Mouse (Mus musculus) heart, embryonic 13.5 days (tissue): ENCODE data around the gene Gipc1. TPM values are rescaled to one million over a fixed set of nuclear protein-coding genes. Genes with fewer than 3 reads are reported as not detected.

Source experiments
- ATAC-seq: fragments of 200-750 bp; cut with Nextera tagmentation; 2 replicates; pipeline ENCODE4 v1.8.0; 2017; ENCODE audit warnings: moderate TSS enrichment; ENCODE audit not compliant: insufficient number of reproducible peaks, low FRiP score, low TSS enrichment; ENCODE audit errors: extremely low read depth
- H3K27ac ChIP-seq: fragments of 300-500 bp; sonication (generic); replicated peaks from 2 replicates; pipeline ENCODE4 v1.5.1; 2015; ENCODE audit warnings: moderate library complexity, mild to moderate bottlenecking, inconsistent platforms
- H3K27me3 ChIP-seq: fragments of 300-500 bp; sonication (generic); replicated peaks from 2 replicates; pipeline ENCODE4 v1.6.1; 2015; ENCODE audit warnings: mild to moderate bottlenecking, inconsistent platforms
- H3K36me3 ChIP-seq: fragments of 300-500 bp; sonication (generic); 2 replicates; pipeline ENCODE4 v1.6.1; 2015; ENCODE audit warnings: mild to moderate bottlenecking, inconsistent platforms
- H3K4me1 ChIP-seq: fragments of 300-500 bp; sonication (generic); 2 replicates; pipeline ENCODE4 v1.6.1; 2015; ENCODE audit warnings: inconsistent platforms
- H3K4me2 ChIP-seq: fragments of 300-500 bp; sonication (generic); 2 replicates; pipeline ENCODE4 v1.6.1; 2015; ENCODE audit warnings: inconsistent platforms, mild to moderate bottlenecking, moderate library complexity
- H3K4me3 ChIP-seq: fragments of 300-500 bp; sonication (generic); 2 replicates; pipeline ENCODE4 v1.5.1; 2015; ENCODE audit warnings: moderate library complexity, mild to moderate bottlenecking, inconsistent platforms
- H3K9ac ChIP-seq: fragments of 300-500 bp; sonication (generic); 2 replicates; pipeline ENCODE4 v1.6.1; 2015; ENCODE audit warnings: inconsistent platforms, mild to moderate bottlenecking, moderate library complexity
- H3K9me3 ChIP-seq: fragments of 300-500 bp; sonication (generic); 2 replicates; pipeline ENCODE4 v1.6.1; 2016; ENCODE audit warnings: inconsistent platforms
- WGBS: fragments of 180-500 bp; shearing (Covaris S2); methylation state at CpG from one replicate; pipeline ENCODE4 v1.1.7; 2015; ENCODE audit warnings: mixed read lengths; 5-methylcytosine and 5-hydroxymethylcytosine counted together
- polyA plus RNA-seq: library from polyadenylated mRNA; unstranded; fragments of >200 nt; fragmentation: Nextera tagmentation; extraction: Ambion mirVana; gene quantifications from 2 replicates; pipeline ENCODE4 v1.2.1, GENCODE M21; 2015

Gipc1 gene
- 155 and 164 TPM in 2 replicates for polyA plus RNA-seq

GRCm38 (mm10) chr8:83652030-83652743, at the start of gene Gipc1:
Gene Gipc1 (plus strand): TSS chr8:83652677.
- WGBS: 4% methylated on average over 48 of the region's 50 CpGs
- peaks cover 28% of the 10 kb centered on the region for H3K4me1 ChIP-seq
- ATAC-seq: peak; percentile 92

GRCm38 (mm10) chr8:83607661-83608397, 44.6 kb upstream of the Gipc1 start, which contains the start of the genes Tecr and Dnajb1:
Gene Tecr (minus strand): TSS chr8:83607971.
Gene Dnajb1 (plus strand): TSS chr8:83608193.
- WGBS: under 1% methylated on average over 69 of the region's 69 CpGs
- peak within 1 kb of the TSS; percentile 97 for H3K4me2 ChIP-seq
- peak within 1 kb of the TSS; percentile 93 for H3K4me3 ChIP-seq
- H3K9ac ChIP-seq: peak within 1 kb of the TSS; percentile 97
- no peaks in the 10 kb centered on the region for H3K9me3 ChIP-seq
- peak within 1 kb of the TSS; percentile 99 for H3K27ac ChIP-seq
- H3K27me3 ChIP-seq: no peaks in the 10 kb centered on the region
- peak; percentile 94 for ATAC-seq
- peaks cover 36% of the 10 kb centered on the region for H3K36me3 ChIP-seq
- H3K4me1 ChIP-seq: peaks cover 31% of the 10 kb centered on the region

More at GRCm38 (mm10) chr8:83652030-83652743, at the start of gene Gipc1:
- Histone ChIP-seq H3K9me3 (no peaks in the 10 kb centered on the region), H3K4me2 (peak within 1 kb of the TSS; percentile 95), H3K27me3 (no peaks in the 10 kb centered on the region), H3K36me3 (peaks cover 19% of the 10 kb centered on the region), H3K27ac (peak within 1 kb of the TSS; percentile 76), H3K9ac (peak within 1 kb of the TSS; percentile 88), H3K4me3 (peak within 1 kb of the TSS; percentile 77)

GRCm38 (mm10) chr8:83608398-83608829, 44.1 kb upstream of the Gipc1 start:
- no peaks in the 10 kb centered on the region for H3K27me3 ChIP-seq
- H3K4me2 ChIP-seq: peak overlapping the region; percentile 97
- peak overlapping the region; percentile 97 for H3K9ac ChIP-seq
- WGBS: under 1% methylated on average over 51 of the region's 51 CpGs
- H3K27ac ChIP-seq: peak overlapping the region; percentile 99
- peak overlapping the region; percentile 93 for H3K4me3 ChIP-seq
- H3K9me3 ChIP-seq: no peaks in the 10 kb centered on the region
- peaks cover 42% of the 10 kb centered on the region for H3K36me3 ChIP-seq
- peak; percentile 66; the same call in 1 of the 2 replicates for ATAC-seq
- H3K4me1 ChIP-seq: peaks cover 31% of the 10 kb centered on the region

GRCm38 (mm10) chr8:83609086-83609485, 43.4 kb upstream of the Gipc1 start:
- H3K9me3 ChIP-seq: no peaks in the 10 kb centered on the region
- peaks cover 49% of the 10 kb centered on the region for H3K36me3 ChIP-seq
- H3K27ac ChIP-seq: peak overlapping the region; percentile 99
- peak overlapping the region; percentile 97 for H3K4me2 ChIP-seq
- H3K27me3 ChIP-seq: no peaks in the 10 kb centered on the region
- H3K4me1 ChIP-seq: peaks cover 31% of the 10 kb centered on the region
- H3K9ac ChIP-seq: peak overlapping the region; percentile 97
- WGBS: 24% methylated on average over 9 of the region's 9 CpGs
- peak overlapping the region; percentile 93 for H3K4me3 ChIP-seq
- no peak for ATAC-seq

GRCm38 (mm10) chr8:83609547-83610180, 42.8 kb upstream of the Gipc1 start:
- ATAC-seq: no peak
- WGBS: 92% methylated on average over 10 of the region's 10 CpGs

GRCm38 (mm10) chr8:83611921-83612320, 40.6 kb upstream of the Gipc1 start:
- Histone ChIP-seq H3K27ac (no peak overlapping the region), H3K27me3 (no peaks in the 10 kb centered on the region), H3K4me2 (no peak overlapping the region), H3K9me3 (no peaks in the 10 kb centered on the region), H3K36me3 (peaks cover 47% of the 10 kb centered on the region), H3K4me3 (no peak overlapping the region), H3K4me1 (peaks cover 25% of the 10 kb centered on the region), H3K9ac (no peak overlapping the region)
- WGBS: 91% methylated on average over 4 of the region's 4 CpGs
- no peak for ATAC-seq

More at GRCm38 (mm10) chr8:83609547-83610180, 42.8 kb upstream of the Gipc1 start:
- H3K9me3 ChIP-seq: no peaks in the 10 kb centered on the region
- peak overlapping the region; percentile 97 for H3K9ac ChIP-seq
- H3K27ac ChIP-seq: peak overlapping the region; percentile 99; the same call in 1 of the 2 replicates
- peak overlapping the region; percentile 97 for H3K4me2 ChIP-seq
- peak overlapping the region; percentile 93 for H3K4me3 ChIP-seq
- H3K36me3 ChIP-seq: peaks cover 49% of the 10 kb centered on the region
- peaks cover 31% of the 10 kb centered on the region for H3K4me1 ChIP-seq
- no peaks in the 10 kb centered on the region for H3K27me3 ChIP-seq

DNA sequence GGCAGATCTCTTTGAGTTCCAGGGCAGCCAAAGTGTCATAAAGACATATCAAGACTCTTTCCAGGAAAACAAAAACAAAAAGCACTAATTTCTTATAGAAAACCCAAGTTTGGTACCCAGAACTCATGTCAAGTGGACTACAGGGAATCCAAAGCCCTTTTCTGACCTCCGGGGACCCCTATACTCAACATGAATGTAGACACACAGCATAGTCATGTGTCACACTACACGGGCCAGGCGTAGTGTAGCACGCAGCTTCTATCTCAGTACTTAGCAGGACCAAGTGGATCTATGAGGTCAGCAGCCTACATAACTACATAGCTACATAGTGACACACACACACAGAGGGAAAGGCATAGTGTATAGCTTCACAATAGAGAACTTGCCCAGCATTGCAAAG, 38.8 kb upstream of the Gipc1 start:
- peaks cover 20% of the 10 kb centered on the region for H3K4me1 ChIP-seq
- no peak overlapping the region for H3K4me2 ChIP-seq
- H3K4me3 ChIP-seq: no peak overlapping the region
- 85% methylated on average over 4 of the region's 4 CpGs for WGBS
- H3K27me3 ChIP-seq: no peaks in the 10 kb centered on the region
- no peak for ATAC-seq
- no peaks in the 10 kb centered on the region for H3K9me3 ChIP-seq
- H3K27ac ChIP-seq: no peak overlapping the region
- peaks cover 47% of the 10 kb centered on the region for H3K36me3 ChIP-seq
- no peak overlapping the region for H3K9ac ChIP-seq

GRCm38 (mm10) chr8:83616625-83617024, 35.9 kb upstream of the Gipc1 start:
- Histone ChIP-seq H3K9me3 (no peaks in the 10 kb centered on the region), H3K27ac (no peak overlapping the region), H3K9ac (no peak overlapping the region), H3K4me3 (no peak overlapping the region), H3K4me2 (no peak overlapping the region), H3K27me3 (peaks cover 5% of the 10 kb centered on the region; the same call in 1 of the 2 replicates), H3K36me3 (peaks cover 27% of the 10 kb centered on the region), H3K4me1 (no peaks in the 10 kb centered on the region)
- ATAC-seq: no peak

GRCm38 (mm10) chr8:83617111-83617510, 35.4 kb upstream of the Gipc1 start:
- 71% methylated on average over 2 of the region's 2 CpGs for WGBS
- no peak overlapping the region for H3K4me2 ChIP-seq
- ATAC-seq: no peak

GRCm38 (mm10) chr8:83618566-83618965, 33.9 kb upstream of the Gipc1 start:
- Histone ChIP-seq H3K27me3 (peaks cover 6% of the 10 kb centered on the region; the same call in 1 of the 2 replicates), H3K4me2 (no peak overlapping the region), H3K4me3 (no peak overlapping the region), H3K27ac (no peak overlapping the region), H3K36me3 (peaks cover 8% of the 10 kb centered on the region), H3K9ac (no peak overlapping the region), H3K9me3 (no peaks in the 10 kb centered on the region), H3K4me1 (peaks cover 7% of the 10 kb centered on the region)
- 91% methylated on average over 2 of the region's 2 CpGs for WGBS
- no peak for ATAC-seq

More at GRCm38 (mm10) chr8:83617111-83617510, 35.4 kb upstream of the Gipc1 start:
- no peak overlapping the region for H3K4me3 ChIP-seq
- no peak overlapping the region for H3K9ac ChIP-seq
- no peak overlapping the region for H3K27ac ChIP-seq
- no peaks in the 10 kb centered on the region for H3K9me3 ChIP-seq
- peaks cover 22% of the 10 kb centered on the region for H3K36me3 ChIP-seq
- H3K4me1 ChIP-seq: peaks cover 2% of the 10 kb centered on the region; the same call in 1 of the 2 replicates
- H3K27me3 ChIP-seq: peaks cover 6% of the 10 kb centered on the region; the same call in 1 of the 2 replicates
